Mouse (Mus musculus): ENCODE measurements around the gene Myom1. TPM values are rescaled to one million over a fixed set of nuclear protein-coding genes. Genes with fewer than 3 reads are reported as not detected.

Gene Myom1
- polyA plus RNA-seq, 1 experiment from 2014 or later = 9.2 TPM

- Histone ChIP-seq H3K9ac (replicated peaks; ENCODE audit: low read depth) (no peak overlapping the region), H3K4me2 (replicated peaks; ENCODE audit: low read depth, low read length) (no peak overlapping the region)
Observed at GRCm38 (mm10) chr17:71142068-71142467, 139.6 kb downstream of the Myom1 start.

GRCm38 (mm10) chr17:71143155-71143554 is 140.7 kb downstream of the Myom1 start:
- TF ChIP-seq CTCF (IDR thresholded peaks at IDR 0.05) (0 out of 2 replicates have a peak, but pooled peaks have one; percentile 18), EP300 (IDR thresholded peaks at IDR 0.05) (no peak)
- Histone ChIP-seq H3K4me3 (ENCODE audit: low read depth, low read length) (no peak overlapping the region), H3K4me1 (ENCODE audit: insufficient read depth, low read depth, low read length) (no peaks in the 10 kb centered on the region), H3K27me3 (replicated peaks; ENCODE audit: insufficient read depth, low read length) (no peaks in the 10 kb centered on the region), H3K9ac (replicated peaks; ENCODE audit: low read depth) (no peak overlapping the region), H3K9me3 (ENCODE audit: low read length) (no peaks in the 10 kb centered on the region), H3K36me3 (ENCODE audit: insufficient read depth, low read length) (no peaks in the 10 kb centered on the region), H3K4me2 (replicated peaks; ENCODE audit: low read depth, low read length) (no peak overlapping the region), H3K27ac (ENCODE audit: low read length) (no peak overlapping the region)
- WGBS = 71% methylated on average over 4 of the region's 4 CpGs
- no peak for ATAC-seq
- DNase-seq (ENCODE audit: low spot score) = no peak

More at GRCm38 (mm10) chr17:71142068-71142467, 139.6 kb downstream of the Myom1 start:
- H3K36me3 ChIP-seq (ENCODE audit: insufficient read depth, low read length) = no peaks in the 10 kb centered on the region
- no peaks in the 10 kb centered on the region for H3K4me1 ChIP-seq (ENCODE audit: insufficient read depth, low read depth, low read length)
- H3K9me3 ChIP-seq (ENCODE audit: low read length) = no peaks in the 10 kb centered on the region
- no peak for TF ChIP-seq EP300 (IDR thresholded peaks at IDR 0.05)
- no peak for TF ChIP-seq CTCF (IDR thresholded peaks at IDR 0.05)
- no peak overlapping the region for H3K4me3 ChIP-seq (ENCODE audit: low read depth, low read length)
- WGBS = 72% methylated on average over 4 of the region's 4 CpGs
- ATAC-seq = no peak
- H3K27me3 ChIP-seq (replicated peaks; ENCODE audit: insufficient read depth, low read length) = no peaks in the 10 kb centered on the region
- no peak overlapping the region for H3K27ac ChIP-seq (ENCODE audit: low read length)
- DNase-seq (ENCODE audit: low spot score) = no peak

GRCm38 (mm10) chr17:71144322-71145116 is 142.1 kb downstream of the Myom1 start:
- H3K9me3 ChIP-seq (ENCODE audit: low read length) = no peaks in the 10 kb centered on the region
- no peak overlapping the region for H3K4me3 ChIP-seq (ENCODE audit: low read depth, low read length)
- 76% methylated on average over 19 of the region's 19 CpGs for WGBS
- H3K4me1 ChIP-seq (ENCODE audit: insufficient read depth, low read depth, low read length) = no peaks in the 10 kb centered on the region
- TF ChIP-seq EP300 (IDR thresholded peaks at IDR 0.05) = no peak
- TF ChIP-seq CTCF (IDR thresholded peaks at IDR 0.05) = no peak
- ATAC-seq (no peak), DNase-seq (ENCODE audit: low spot score) (no peak)
- H3K4me2 ChIP-seq (replicated peaks; ENCODE audit: low read depth, low read length) = no peak overlapping the region
- H3K9ac ChIP-seq (replicated peaks; ENCODE audit: low read depth) = no peak overlapping the region
- H3K27ac ChIP-seq (ENCODE audit: low read length) = no peak overlapping the region
- H3K27me3 ChIP-seq (replicated peaks; ENCODE audit: insufficient read depth, low read length) = no peaks in the 10 kb centered on the region
- H3K36me3 ChIP-seq (ENCODE audit: insufficient read depth, low read length) = no peaks in the 10 kb centered on the region

GRCm38 (mm10) chr17:71145248-71145961 is 143.0 kb downstream of the Myom1 start:
- Histone ChIP-seq H3K27ac (ENCODE audit: low read length) (no peak overlapping the region), H3K9ac (replicated peaks; ENCODE audit: low read depth) (no peak overlapping the region), H3K9me3 (ENCODE audit: low read length) (no peaks in the 10 kb centered on the region), H3K36me3 (ENCODE audit: insufficient read depth, low read length) (no peaks in the 10 kb centered on the region), H3K4me2 (replicated peaks; ENCODE audit: low read depth, low read length) (no peak overlapping the region), H3K4me1 (ENCODE audit: insufficient read depth, low read depth, low read length) (no peaks in the 10 kb centered on the region), H3K4me3 (ENCODE audit: low read depth, low read length) (no peak overlapping the region), H3K27me3 (replicated peaks; ENCODE audit: insufficient read depth, low read length) (no peaks in the 10 kb centered on the region)
- no peak for DNase-seq (ENCODE audit: low spot score)
- TF ChIP-seq EP300 (IDR thresholded peaks at IDR 0.05) (no peak), CTCF (IDR thresholded peaks at IDR 0.05) (no peak)
- 96% methylated on average over 1 of the region's 1 CpGs for WGBS
- ATAC-seq = no peak

- ATAC-seq (no peak), DNase-seq (ENCODE audit: low spot score) (no peak)
- no peaks in the 10 kb centered on the region for H3K9me3 ChIP-seq (ENCODE audit: low read length)
- H3K4me3 ChIP-seq (ENCODE audit: low read depth, low read length) = no peak overlapping the region
- no peak overlapping the region for H3K9ac ChIP-seq (replicated peaks; ENCODE audit: low read depth)
- no peaks in the 10 kb centered on the region for H3K4me1 ChIP-seq (ENCODE audit: insufficient read depth, low read depth, low read length)
- no peaks in the 10 kb centered on the region for H3K27me3 ChIP-seq (replicated peaks; ENCODE audit: insufficient read depth, low read length)
- TF ChIP-seq CTCF (IDR thresholded peaks at IDR 0.05) = no peak
- TF ChIP-seq EP300 (IDR thresholded peaks at IDR 0.05) = no peak
- 50% methylated on average over 4 of the region's 4 CpGs for WGBS
- no peak overlapping the region for H3K4me2 ChIP-seq (replicated peaks; ENCODE audit: low read depth, low read length)
- H3K36me3 ChIP-seq (ENCODE audit: insufficient read depth, low read length) = no peaks in the 10 kb centered on the region
- no peak overlapping the region for H3K27ac ChIP-seq (ENCODE audit: low read length)
Observed at GRCm38 (mm10) chr17:71153356-71153755, 150.9 kb downstream of the Myom1 start.

- Histone ChIP-seq H3K36me3 (ENCODE audit: insufficient read depth, low read length) (no peaks in the 10 kb centered on the region), H3K27ac (ENCODE audit: low read length) (no peak overlapping the region), H3K9ac (replicated peaks; ENCODE audit: low read depth) (no peak overlapping the region), H3K9me3 (ENCODE audit: low read length) (no peaks in the 10 kb centered on the region), H3K4me2 (replicated peaks; ENCODE audit: low read depth, low read length) (no peak overlapping the region), H3K4me3 (ENCODE audit: low read depth, low read length) (no peak overlapping the region), H3K4me1 (ENCODE audit: insufficient read depth, low read depth, low read length) (no peaks in the 10 kb centered on the region; the same call in 1 of the 2 replicates), H3K27me3 (replicated peaks; ENCODE audit: insufficient read depth, low read length) (no peaks in the 10 kb centered on the region)
- DNase-seq (ENCODE audit: low spot score) (no peak), ATAC-seq (no peak)
- 55% methylated on average over 1 of the region's 1 CpGs for WGBS
- TF ChIP-seq CTCF (IDR thresholded peaks at IDR 0.05) = no peak
- TF ChIP-seq EP300 (IDR thresholded peaks at IDR 0.05) = no peak
Observed at GRCm38 (mm10) chr17:71155271-71155670, 152.8 kb downstream of the Myom1 start.
